Mouse (Mus musculus) ES-Bruce4 (cell line): ENCODE data around the gene Vmn1r55.

ENCODE experiments used
- CTCF ChIP-seq: IDR thresholded peaks from one replicate; pipeline ENCODE4 v1.8.1; 2011; ENCODE audit warnings: low read depth, low read length
- POLR2A ChIP-seq: IDR thresholded peaks from one replicate; pipeline ENCODE4 v1.8.1; 2011; ENCODE audit warnings: low read length; ENCODE audit not compliant: insufficient read depth

DNA sequence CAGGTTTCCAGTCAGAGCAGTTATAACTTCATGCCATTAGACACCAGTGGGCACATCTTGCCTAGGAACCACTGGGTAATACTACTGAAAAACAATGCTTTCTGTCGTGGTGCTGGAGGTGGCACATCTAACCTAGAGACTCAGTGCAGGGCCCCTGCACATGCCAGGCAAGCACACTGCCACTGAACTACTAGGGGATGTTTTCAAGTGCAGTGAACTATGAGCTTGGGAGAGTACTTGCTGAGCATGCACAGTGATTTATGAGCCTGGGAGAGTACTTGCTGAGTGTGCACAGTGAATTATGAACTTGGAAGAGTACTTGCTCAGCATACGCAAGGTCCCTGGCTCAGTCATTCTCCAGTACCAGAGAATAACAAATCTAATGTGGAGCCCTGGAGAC, 46.9 kb downstream of the Vmn1r55 start:
- TF ChIP-seq POLR2A (no peak), CTCF (no peak)
